Mouse (Mus musculus) monocyte, adult 5-6 weeks (primary cell): ENCODE results near the gene Cdc34. TPM values are rescaled to one million over a fixed set of nuclear protein-coding genes. Genes with fewer than 3 reads are reported as not detected.

Experiments used
- total RNA-seq: library from RNA; stranded (forward); fragments of 200-1000, 200-491, 200-594 nt; gene quantifications from 3 replicates; pipeline ENCODE4 v1.2.3, GENCODE M21; 2017

Gene Cdc34
- total RNA-seq, 1 experiment from 2014 or later = 76.0 TPM

Other genes starting within 250 kb of the Cdc34 start
- not detected in 3 replicates for gene Vmn2r83, start 213.5 kb upstream of the Cdc34 start, total RNA-seq
- gene Plpp2, start 148.4 kb upstream of the Cdc34 start, total RNA-seq = 3.1 to 4.3 TPM (median 3.3 TPM) in 3 replicates
- gene Mier2, start 127.0 kb upstream of the Cdc34 start, total RNA-seq = 10.0 to 20.6 TPM (median 14.6 TPM) in 3 replicates
- gene Theg, start 94.9 kb upstream of the Cdc34 start, total RNA-seq = not detected in 3 replicates
- gene C2cd4c, start 68.2 kb upstream of the Cdc34 start, total RNA-seq = not detected in 3 replicates
- not detected in 3 replicates for gene Shc2, start 44.3 kb upstream of the Cdc34 start, total RNA-seq
- gene Odf3l2, start 36.5 kb upstream of the Cdc34 start, total RNA-seq = not detected in 3 replicates
- gene Madcam1, start 17.6 kb upstream of the Cdc34 start, total RNA-seq = not detected in 3 replicates
- gene Tpgs1, start 12.8 kb upstream of the Cdc34 start, total RNA-seq = 8.9 to 28.4 TPM (median 25.4 TPM) in 3 replicates
- 0.29 to 17.0 TPM (median 3.0 TPM) in 3 replicates for gene Gzmm, start 6.8 kb downstream of the Cdc34 start, total RNA-seq
- gene Bsg, start 22.3 kb downstream of the Cdc34 start, total RNA-seq = 158 to 185 TPM (median 179 TPM) in 3 replicates
- gene Hcn2, start 34.4 kb downstream of the Cdc34 start, total RNA-seq = not detected in 3 replicates
- gene Polrmt, start 64.4 kb downstream of the Cdc34 start, total RNA-seq = 8.3 to 15.9 TPM (median 10.4 TPM) in 3 replicates
- gene Fgf22, start 72.9 kb downstream of the Cdc34 start, total RNA-seq = not detected in 3 replicates
- 3.5 to 18.0 TPM (median 8.8 TPM) in 3 replicates for gene Rnf126, start 84.8 kb downstream of the Cdc34 start, total RNA-seq
- gene Fstl3, start 95.1 kb downstream of the Cdc34 start, total RNA-seq = 1.3 to 3.3 TPM (median 2.0 TPM) in 3 replicates
- gene Prss57, start 108.8 kb downstream of the Cdc34 start, total RNA-seq = 0.21 to 2.1 TPM in 2 of 3 replicates, not detected in the other
- 21.3 to 30.9 TPM (median 27.0 TPM) in 3 replicates for gene Palm, start 111.4 kb downstream of the Cdc34 start, total RNA-seq
- gene Misp, start 138.8 kb downstream of the Cdc34 start, total RNA-seq = not detected in 3 replicates
- 55.7 to 124 TPM (median 78.8 TPM) in 3 replicates for gene Ptbp1, start 172.2 kb downstream of the Cdc34 start, total RNA-seq
- gene Prtn3, start 192.3 kb downstream of the Cdc34 start, total RNA-seq = not detected in 3 replicates
- 0.95 TPM in 1 of 3 replicates, not detected in the others for gene Plppr3, start 192.4 kb downstream of the Cdc34 start, total RNA-seq
- gene Elane, start 204.1 kb downstream of the Cdc34 start, total RNA-seq = not detected in 3 replicates
- gene Cfd, start 208.7 kb downstream of the Cdc34 start, total RNA-seq = not detected in 3 replicates
- gene Med16, start 226.7 kb downstream of the Cdc34 start, total RNA-seq = 13.3 to 16.8 TPM (median 13.3 TPM) in 3 replicates
- not detected in 3 replicates for gene Gm26602, start 228.7 kb downstream of the Cdc34 start, total RNA-seq
- gene Kiss1r, start 234.8 kb downstream of the Cdc34 start, total RNA-seq = 0.39 TPM in 1 of 3 replicates, not detected in the others
- gene R3hdm4, start 239.0 kb downstream of the Cdc34 start, total RNA-seq = 23.4 to 53.8 TPM (median 35.4 TPM) in 3 replicates
- gene Arid3a, start 244.8 kb downstream of the Cdc34 start, total RNA-seq = 35.3 to 38.9 TPM (median 36.8 TPM) in 3 replicates